Mouse (Mus musculus) monocyte, adult 2 months (primary cell): Measurements from ENCODE around the gene Adcy1.

Source experiments
- DNase-seq, 2 experiments: peaks; one replicate each; pipeline ENCODE4 v3.0.0; 2022; ENCODE audit warnings: low spot score in 2 of 2, low read depth in 1 of 2

Adcy1 gene

GRCm38 (mm10) chr11:7178724-7179123 lies 115.4 kb downstream of the Adcy1 start:
- DNase-seq, result no peak

GRCm38 (mm10) chr11:7179276-7179675 lies 116.0 kb downstream of the Adcy1 start:
- DNase-seq, result no peak

GRCm38 (mm10) chr11:7182409-7183042 lies 119.2 kb downstream of the Adcy1 start:
- no peak for DNase-seq

- no peak for DNase-seq
Measured at GRCm38 (mm10) chr11:7184420-7184819, 121.1 kb downstream of the Adcy1 start.

- no peak for DNase-seq
Measured at GRCm38 (mm10) chr11:7187472-7187871, 124.2 kb downstream of the Adcy1 start.

GRCm38 (mm10) chr11:7188469-7188868 lies 125.2 kb downstream of the Adcy1 start, which contains the start of gene Gm11985:
Gene Gm11985, minus strand, starts transcription at chr11:7188569.
- no peak for DNase-seq

GRCm38 (mm10) chr11:7192710-7193109 lies 129.4 kb downstream of the Adcy1 start:
- no peak for DNase-seq

- no peak for DNase-seq
Measured at GRCm38 (mm10) chr11:7193134-7193533, 129.8 kb downstream of the Adcy1 start.

- DNase-seq, result no peak
Measured at GRCm38 (mm10) chr11:7194432-7195311, 131.4 kb downstream of the Adcy1 start.

- no peak for DNase-seq
Measured at GRCm38 (mm10) chr11:7195312-7195685, 132.0 kb downstream of the Adcy1 start.

- no peak for DNase-seq
Measured at GRCm38 (mm10) chr11:7197491-7197941, 134.2 kb downstream of the Adcy1 start, which contains the start of gene Igfbp1. Gene Igfbp1, plus strand, starts transcription at chr11:7197782.

GRCm38 (mm10) chr11:7198006-7198405 lies 134.7 kb downstream of the Adcy1 start:
- no peak for DNase-seq

GRCm38 (mm10) chr11:7198481-7199256 lies 135.4 kb downstream of the Adcy1 start:
- DNase-seq, result no peak

GRCm38 (mm10) chr11:7199736-7200392 lies 136.6 kb downstream of the Adcy1 start:
- DNase-seq, result no peak

GRCm38 (mm10) chr11:7200393-7200783 lies 137.1 kb downstream of the Adcy1 start:
- DNase-seq, result no peak

- DNase-seq, result no peak
Measured at GRCm38 (mm10) chr11:7202206-7202605, 138.9 kb downstream of the Adcy1 start.

- no peak for DNase-seq
Measured at GRCm38 (mm10) chr11:7203846-7204245, 140.6 kb downstream of the Adcy1 start.

GRCm38 (mm10) chr11:7210343-7210742 lies 147.1 kb downstream of the Adcy1 start:
- no peak for DNase-seq

- DNase-seq, result no peak
Measured at GRCm38 (mm10) chr11:7211211-7211610, 147.9 kb downstream of the Adcy1 start.

GRCm38 (mm10) chr11:7212126-7212798 lies 149.0 kb downstream of the Adcy1 start:
- DNase-seq, result no peak

- DNase-seq, result no peak
Measured at GRCm38 (mm10) chr11:7213161-7213500, 149.8 kb downstream of the Adcy1 start.
